Mouse (Mus musculus): Measurements from ENCODE around the gene Pacrg. TPM values are rescaled to one million over a fixed set of nuclear protein-coding genes. Genes with fewer than 3 reads are reported as not detected.

The Pacrg gene
- total RNA-seq, 2 experiments from 2014 or later: 24.1 to 26.2 TPM

DNA sequence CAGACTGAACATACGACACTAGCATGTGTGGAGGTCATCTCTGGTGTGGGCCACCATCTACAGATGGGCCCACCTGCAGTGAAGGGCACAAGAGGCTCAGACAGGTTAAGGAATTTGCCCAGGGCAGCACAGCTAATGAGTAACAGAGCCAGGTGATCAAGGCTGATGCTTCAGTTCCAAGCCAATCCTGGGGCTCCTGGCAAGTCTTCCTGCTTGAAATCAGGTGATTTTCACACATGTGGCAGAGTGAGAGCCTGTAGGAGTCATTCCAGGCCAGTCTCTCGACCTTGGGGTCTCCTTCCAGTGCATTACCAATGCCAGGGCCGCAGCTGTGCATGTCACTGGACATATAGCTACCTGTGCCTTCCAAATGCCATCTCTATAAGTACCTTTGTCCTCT lies 438.6 kb downstream of the Pacrg start:
- DNase-seq: no peak

DNA sequence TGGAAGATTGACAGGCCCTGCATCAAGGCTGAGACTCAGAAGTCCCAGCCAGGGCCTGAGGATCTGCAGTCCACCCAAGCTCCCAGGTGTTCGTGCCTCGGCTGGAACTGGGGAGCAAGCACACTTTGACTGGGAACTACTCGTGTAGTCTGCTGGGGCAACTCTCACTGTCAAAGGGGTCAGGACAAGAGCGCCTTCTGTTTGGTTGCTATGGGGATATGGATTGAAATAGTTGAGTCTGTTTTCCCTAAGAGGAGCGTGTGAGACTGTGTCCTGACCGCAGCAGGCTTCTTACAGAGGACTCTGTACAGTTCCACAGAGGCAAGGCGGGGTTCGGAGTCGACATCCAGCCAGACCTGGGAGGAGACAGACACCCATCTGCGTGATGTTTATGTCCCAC lies 440.4 kb downstream of the Pacrg start:
- DNase-seq: no peak

DNA sequence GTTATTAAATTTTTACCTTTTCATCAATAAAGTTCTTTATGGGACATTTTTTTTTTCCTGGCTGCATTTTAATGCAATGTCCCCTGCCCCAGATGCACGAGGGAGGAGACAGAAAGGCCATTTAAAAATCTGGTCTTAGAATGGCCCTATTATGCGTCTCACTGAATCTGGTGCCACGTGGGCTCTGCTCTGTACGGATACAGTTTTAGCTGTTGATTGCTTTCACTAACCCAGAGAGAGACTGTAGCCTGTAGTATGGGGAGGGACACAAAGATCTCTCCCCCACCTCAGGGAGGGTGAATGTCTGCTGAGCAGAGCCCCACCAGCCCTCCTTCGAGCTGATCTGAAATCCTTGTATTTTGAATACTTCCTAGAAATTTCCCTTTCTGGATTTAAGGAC lies 441.2 kb downstream of the Pacrg start:
- no peak for DNase-seq

DNA sequence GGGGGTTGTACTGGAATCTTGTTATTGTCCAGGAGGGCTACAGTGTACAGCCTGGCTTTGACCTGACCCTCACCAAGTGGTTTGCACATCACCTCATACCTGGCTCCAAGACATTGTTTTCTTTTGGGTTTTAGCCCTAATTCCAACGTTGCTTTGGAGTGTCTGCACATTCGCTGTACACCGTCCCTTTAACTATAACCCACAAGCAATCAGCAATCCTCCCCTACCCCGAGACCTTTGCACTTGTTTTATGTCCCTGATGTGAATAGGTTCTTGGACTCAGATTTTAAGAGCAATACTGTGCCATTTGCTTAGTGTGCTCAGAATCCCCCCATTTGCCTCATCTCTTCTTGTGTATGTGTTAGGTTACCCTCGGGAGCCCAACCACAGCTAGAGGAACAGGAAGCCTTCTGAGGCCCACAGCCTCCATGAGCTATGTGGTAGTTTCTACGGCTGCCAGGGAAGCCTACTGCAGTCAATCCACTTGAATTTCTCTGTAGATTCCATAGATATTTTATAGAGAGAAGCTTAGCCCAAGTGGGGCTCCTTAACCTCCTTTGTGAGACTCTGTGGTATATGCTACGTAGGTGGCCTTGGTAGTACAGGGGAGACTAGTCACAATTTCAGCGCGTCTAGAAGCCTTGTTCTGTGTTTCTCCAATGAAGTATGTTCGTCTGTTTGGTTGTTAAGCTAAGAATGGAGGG lies 442.0 kb downstream of the Pacrg start:
- DNase-seq: no peak

DNA sequence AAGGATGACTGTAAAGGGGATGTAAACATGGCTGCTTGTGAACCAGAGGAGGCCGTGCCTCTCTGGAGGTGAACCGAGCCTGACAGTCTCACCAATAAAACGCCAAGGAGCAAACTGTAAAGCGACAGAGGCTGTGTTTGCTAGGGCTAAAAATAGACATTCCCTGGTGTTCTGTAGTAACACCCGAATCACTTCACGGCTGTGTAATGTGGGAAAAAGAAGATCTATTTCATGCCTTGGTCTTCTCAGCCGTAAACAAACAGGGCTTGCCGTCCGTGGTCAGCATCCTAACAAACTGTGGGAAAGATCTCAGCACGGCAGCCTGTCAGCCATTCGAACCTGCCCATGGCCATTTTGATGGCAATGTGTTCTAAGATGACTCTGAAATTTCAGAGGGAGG lies 442.8 kb downstream of the Pacrg start:
- peak in 1 of 2 experiments; percentile 0 for DNase-seq

DNA sequence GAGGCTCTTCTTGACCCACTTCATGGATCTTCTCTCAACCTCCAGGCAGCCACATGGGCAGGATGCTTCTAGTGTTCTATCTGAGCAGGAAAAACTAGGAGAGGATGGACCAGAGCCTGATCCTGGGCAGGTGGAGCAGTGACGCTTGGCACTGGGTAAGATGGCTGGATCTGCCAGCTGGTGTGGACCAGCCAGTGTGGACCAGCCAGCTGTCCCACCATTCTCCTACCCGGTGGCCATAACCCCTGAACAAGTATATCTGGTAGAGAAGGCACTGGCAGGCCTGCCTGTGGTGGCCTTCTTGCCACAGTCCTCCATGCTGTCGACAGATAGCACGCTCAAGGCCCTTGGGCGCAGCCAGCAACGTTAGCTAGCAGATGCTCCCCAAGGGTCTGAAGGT lies 443.2 kb downstream of the Pacrg start:
- no peak for DNase-seq

DNA sequence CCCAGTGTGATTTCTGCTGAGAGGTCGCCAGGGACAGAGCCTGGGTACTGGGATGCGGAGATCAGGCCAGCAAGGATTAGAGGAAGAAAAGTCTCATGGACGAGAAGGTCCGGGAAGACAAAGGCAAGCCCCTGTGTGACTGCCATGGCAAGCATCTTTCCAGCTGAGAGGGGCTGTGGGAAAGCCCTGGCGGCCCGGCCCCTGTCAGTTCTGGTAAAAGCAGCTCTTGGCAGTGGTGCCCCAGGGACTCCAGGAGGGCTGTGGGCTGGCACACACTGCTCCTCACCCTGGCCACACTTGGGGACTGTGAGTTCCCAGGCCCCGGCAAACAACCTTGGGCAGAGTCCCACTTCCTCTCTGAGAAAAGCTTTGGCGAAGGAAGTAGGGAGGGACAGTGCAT lies 445.3 kb downstream of the Pacrg start:
- peak; percentile 75 to 81 for DNase-seq

DNA sequence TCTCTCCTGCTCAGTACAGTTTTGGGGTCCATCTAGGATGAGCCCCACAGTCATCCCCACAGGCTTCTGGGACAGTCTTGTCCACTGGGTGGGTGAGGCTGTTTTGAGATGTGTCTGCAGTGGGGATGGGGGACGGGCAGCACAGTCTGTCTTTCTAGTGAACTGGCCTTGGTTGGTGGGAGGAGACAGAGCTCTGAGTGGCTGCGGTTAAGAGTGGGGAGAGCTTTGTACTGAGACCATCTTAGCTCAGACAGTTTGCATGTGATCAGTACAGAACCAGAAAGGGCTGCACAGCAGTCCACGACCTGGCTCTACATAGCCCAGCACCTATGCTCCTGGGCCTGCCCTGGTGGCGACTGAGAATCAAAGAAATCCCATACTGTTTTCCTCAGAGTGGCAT lies 446.3 kb downstream of the Pacrg start:
- DNase-seq: no peak

DNA sequence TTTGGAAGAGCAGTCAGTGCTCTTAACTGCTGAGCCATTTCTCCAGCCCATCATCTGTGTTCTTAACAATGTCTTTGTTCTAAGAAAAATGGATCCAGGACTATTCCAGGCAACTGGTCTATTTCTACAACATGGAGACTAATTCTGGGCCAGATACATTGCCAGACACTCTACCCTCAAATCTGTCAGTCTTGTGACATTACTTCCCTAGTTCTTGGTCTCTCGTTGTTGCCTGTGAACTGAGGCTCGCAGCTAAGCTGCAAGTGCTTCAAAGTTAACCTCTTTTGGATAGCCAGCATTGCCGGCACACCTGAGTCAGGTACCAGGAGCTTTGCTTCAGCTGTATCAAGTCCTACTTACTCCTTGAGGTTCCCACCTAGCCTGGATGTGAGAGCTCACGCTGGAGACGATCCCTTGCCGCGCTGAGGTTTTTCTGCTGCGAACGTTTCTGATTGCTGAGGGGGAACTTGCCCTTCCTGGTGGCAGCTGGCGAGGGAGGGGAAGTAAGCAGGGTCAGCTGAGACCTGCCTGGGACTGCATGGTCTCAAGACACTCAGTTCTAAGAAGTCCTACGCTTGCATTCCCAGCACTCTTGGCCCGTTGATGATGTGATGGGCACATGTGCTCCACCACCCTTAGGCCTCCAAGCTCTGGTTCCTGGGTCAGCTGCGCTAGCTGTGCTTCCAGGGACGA lies 447.6 kb downstream of the Pacrg start:
- no peak for DNase-seq

DNA sequence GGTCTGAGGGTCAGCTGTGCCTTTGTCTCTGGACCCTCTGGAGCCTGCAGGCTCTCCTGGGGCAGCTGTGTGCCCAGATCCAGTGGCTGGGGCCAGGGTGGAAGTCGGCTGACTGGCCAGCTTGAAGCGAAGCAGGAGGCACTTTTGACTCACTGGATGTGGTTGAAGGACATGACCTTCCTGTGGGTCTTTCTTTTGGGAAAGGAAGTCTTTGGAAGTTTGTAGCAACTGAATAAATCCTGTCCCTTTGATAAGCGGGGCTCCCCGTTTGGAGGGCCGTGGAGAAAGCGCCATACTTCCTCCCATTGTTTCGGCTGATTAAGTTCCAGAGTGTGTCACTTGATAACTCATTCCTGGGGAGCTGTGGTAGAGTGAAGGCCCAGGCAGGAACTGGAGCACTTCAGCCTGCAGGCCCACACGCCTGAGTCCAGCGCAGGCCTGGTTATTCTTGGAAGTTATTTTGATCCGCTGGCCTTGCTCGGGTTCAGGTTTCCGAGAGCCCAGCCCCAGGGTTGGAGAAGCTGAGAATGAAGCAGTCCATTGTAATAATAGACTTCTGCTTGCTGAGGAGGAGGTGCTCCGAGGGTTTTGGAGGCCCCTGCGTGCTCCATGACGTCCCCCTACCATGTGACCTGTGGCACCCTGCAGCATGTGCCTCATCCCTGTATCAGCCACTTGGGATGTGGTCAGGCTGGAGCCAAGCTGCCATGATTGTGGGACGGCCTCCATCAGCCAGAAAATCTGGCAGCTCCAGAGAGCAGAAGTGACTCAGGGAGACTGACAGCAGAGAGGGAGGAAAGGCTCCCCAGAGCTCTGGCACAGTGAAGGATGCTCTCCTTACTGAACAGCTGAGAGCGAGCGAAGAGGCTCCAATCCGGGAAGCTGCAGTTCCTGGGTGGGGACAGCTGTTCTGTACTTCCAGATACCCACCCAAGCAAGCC lies 449.6 kb downstream of the Pacrg start:
- peak; percentile 68 to 74 for DNase-seq

DNA sequence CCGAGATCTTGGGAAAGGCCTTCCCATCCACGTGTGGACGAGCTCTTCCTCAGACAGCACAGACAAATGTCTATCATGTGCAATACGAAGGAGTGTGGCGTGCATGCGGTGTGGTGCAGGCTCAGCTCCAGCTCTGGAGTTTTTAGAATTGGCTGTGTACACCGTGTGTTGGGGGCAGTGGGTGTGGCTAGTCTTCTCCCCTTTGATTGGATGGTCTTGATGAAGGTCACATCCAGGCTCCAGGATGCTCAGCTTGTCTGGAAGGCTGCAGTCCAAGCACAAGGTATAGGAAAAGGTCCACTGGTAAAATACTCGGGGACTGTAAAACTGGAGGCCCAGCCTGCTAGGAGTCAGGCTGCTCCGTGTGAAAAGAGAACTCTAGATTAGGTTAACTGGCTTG lies 450.4 kb downstream of the Pacrg start:
- DNase-seq: no peak

DNA sequence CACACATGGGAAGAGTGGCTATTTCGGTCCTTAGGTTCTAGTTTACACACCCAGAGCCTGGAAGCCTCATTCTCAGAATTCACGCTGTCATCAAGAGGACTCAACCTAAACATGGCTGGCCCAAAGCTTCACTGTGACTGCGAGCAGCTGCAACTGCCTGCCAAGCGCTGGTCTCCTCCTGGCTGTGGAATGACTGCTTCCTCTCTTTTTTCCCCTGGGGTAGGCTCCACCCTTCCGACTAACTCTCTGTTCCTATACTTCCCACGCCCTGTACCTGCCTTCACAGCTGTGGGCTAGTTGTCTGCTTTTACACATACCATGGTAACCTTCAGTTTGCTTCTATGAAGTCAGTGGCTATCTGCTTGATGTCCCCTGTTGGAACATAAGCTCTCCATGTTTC lies 453.6 kb downstream of the Pacrg start:
- DNase-seq: no peak

DNA sequence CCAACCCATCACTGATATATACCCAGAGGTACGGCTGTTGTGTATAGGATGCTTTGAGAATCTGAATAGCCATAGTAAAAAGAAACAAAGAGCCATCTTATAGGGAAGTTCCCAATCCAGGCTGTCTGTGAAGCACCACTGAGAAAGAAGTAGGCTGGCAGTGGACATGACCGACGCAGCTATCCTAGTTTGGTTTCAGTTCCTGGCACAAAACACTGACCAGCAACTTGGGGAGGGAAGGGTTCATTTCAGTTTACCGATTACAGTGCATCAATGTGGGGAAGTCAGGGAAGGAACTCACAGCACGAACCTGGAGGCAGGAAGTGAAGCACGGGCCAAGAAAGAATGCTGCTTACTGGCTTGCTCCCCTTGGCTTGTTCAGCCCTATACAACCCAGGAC lies 456.7 kb downstream of the Pacrg start:
- no peak for DNase-seq

DNA sequence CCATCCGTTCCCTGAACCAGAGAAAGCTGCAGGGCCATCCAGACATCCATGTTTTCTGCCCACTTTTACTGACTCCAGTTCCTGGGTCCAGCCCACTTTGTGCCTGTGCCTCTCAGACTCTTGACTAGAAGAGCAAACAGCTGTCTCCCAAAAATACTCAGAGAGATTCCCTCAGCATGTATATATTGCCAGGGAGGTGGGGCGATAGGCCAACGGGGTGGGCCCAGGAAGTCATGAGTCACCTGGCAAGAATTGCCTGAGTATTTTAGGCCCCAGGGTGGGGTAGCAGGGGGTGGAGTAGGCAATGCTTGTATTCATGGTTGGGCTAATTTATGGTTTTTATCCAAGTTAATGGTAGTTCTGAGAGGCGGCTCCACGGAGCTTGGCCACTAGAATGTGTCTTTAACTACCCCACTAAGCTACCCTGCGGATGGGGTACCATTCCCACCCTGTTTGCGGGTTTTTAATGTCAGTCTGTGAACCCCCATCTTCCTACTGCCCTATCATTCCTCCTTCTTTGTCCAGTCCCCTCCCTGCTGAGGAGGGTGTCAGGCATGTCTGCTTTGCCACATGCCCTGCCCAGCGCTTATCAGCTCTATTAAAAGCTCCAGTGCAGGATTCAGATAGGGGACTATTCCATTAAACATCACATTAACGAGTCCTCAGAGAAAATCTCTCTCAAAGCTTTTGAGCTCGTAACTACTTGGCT lies 461.5 kb downstream of the Pacrg start:
- DNase-seq: no peak

DNA sequence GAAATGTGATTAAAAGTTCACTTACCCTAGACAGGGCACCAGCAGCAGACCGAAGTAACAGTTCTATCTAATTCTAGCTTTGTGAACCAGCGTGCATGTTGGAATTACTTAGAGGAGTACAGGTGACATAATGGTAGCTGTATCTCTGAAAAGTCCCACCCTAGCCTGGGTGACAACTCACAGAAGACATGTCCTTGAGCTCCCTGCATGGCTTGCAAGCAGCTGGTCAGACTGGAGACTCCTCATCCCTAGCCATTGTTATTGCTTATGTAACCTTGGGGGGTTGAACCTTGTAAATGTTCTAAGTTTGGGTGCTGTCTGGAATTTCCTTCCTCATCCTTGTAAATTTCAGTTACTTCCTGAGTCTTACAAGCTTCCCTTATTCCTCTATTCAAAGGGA lies 462.5 kb downstream of the Pacrg start:
- no peak for DNase-seq

DNA sequence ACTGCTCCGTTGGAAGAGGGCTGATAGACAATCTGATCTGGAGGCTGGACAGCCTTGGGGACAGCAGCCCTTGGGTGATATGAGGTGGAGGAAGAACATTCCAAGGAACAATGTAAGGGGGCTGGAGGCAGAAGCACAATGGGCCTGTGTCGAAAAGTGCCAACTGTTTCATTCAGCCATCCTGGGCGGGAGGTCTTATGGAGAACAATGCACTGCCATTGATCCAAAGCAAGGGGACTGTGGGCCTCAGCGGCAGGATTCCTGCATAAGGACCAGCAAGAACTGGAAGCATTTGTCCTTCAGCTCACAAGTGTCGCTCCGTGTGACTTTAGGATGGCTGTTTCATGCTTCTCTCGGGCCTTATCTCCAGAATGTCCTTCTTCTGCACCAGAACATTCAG lies 465.8 kb downstream of the Pacrg start:
- DNase-seq: no peak

DNA sequence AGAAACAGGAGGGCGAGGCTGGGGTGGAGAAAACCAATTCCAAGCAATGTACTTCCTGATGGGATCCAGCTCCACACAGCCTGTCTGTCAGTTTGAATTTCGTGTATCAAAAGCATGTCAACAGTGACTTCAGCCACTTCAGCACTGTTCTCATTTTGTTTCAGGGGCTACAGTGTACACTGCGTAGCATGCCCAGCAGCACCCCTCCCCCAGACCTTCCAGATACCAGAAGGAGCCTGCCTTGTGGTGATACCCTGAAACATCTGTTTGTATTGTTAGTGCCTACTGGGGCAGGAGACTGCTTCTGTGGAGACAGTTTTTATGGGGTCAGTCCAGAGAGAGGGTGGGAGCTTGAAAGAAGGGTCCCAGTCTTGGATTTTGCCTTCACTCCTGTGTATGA lies 466.4 kb downstream of the Pacrg start:
- no peak for DNase-seq

DNA sequence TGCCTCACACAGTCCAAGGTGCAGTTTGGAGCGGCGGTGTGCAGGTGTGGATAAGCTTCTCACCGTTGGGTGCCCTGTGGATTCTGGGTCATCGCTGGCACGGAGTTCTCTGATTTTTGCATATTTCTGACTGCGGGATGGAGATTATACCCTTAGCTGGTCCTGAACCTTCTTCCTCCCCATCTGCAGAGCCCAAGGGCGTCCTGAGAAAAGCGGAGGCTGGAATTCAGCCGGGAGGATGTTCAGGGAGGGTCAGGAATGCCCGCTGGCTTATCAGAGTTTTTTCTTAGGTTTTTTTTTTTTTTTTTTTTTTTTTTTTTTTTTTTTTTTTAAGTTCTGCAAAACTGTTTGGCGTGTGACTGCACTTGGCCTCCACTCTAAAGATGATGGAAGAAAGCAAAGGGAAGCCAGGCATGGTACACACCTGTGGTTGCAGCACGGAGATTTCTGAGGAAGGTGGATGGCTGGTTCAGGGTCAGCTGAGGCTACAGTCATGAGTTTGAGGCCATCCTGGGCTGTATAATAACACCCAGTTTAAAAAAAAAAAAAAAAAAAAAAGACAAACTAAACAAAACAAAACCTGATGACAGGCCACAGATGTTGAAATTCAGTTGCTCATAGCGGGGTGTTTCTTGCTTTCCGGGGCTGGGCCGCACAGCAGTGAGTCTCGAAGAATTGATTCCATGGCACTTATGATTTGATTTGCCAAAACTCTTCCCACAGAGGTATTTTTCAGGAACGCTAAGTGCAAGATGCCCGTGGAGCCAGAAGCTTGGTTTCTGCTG lies 467.9 kb downstream of the Pacrg start:
- no peak for DNase-seq

DNA sequence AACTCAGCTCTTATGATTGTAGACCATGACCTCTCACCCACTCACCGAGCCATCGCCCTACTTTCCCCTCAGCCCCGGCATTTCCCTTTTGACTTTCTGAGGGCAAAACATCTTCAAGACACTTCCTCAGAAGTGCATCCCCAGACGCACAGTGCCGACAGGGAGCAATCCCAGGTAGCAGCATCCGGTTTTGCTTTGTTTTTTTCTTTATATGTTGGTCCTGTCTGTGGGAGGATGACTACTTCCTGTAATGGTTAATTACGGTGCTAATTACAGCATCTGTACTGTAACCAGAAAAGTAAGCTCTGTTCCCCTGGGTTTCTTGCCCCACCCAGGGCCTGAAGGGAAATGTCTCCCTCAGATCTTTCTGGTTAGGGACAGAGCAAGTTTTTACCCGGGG lies 468.6 kb downstream of the Pacrg start:
- DNase-seq: no peak

DNA sequence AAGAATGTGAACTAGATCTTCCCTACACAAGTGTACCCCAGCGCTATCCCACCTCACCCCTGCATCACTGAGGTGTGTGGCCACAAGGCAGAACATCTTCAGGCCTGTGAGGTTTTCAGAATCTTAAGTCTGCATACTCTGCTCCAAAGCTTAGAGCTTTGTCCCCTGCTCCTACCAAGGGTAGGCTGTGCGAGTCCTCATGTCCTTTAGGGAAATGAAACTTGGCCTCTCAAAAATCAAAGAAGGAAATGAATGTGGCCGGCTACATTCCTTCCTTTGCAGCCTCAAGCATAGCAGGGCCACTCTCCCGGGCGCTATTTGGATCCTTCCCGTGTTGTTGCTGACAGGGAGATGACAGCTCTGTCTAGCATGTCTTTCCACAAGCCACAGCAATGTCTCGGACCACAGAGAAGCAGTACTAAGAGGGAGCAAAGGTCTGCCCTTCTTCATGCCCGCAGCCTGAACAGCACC lies 469.4 kb downstream of the Pacrg start:
- DNase-seq: no peak

DNA sequence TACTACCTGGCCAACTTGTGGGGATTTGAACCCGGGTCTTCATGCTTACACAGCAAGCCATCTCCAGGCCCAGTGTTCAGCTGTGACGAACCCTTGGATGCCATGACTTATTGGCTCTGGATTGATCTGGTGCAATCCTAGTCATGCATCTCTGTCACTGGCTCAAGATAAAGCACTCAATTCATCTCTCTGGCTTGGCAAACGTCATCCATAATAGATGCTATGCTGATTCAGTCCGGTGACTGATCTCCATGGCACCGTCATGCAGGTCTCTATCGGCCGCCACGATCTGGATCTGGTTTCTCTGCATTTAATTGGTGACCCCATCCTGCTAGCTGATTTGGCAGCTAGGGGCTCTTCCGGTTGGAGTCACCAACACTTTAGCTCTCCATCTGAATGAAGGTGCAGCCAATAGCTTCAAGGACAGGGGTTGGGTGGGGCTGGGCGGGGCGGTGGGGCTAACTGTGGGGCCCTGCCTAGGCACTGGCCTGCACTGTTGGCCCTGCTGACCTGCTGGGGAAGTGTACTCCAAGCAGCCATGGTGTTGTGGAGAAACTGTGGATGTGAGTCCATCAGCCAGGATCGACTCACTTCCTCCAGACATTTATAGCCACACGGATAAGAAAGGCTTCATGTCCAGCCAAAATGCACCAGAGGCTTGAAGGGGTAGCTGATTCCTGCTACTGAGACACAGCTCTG lies 470.0 kb downstream of the Pacrg start:
- no peak for DNase-seq

Data from layer of hippocampus, postnatal 36 days (tissue).